Mouse (Mus musculus) olfactory bulb, adult 2 months (tissue): ENCODE data around the gene Vasn.
"Not testable (repeated sequence)": the region's sequence is repeated elsewhere in the genome, so short reads cannot be mapped to it uniquely, and the experiment has no call there.

Experiments used
- CTCF ChIP-seq: fragments of 200-500 bp; IDR thresholded peaks from 2 replicates; pipeline ENCODE4 v1.5.1; 2012; ENCODE audit warnings: low read depth, mild to moderate bottlenecking, low read length, moderate library complexity; ENCODE audit not compliant: insufficient read depth
- POLR2A ChIP-seq: fragments of 200-500 bp; IDR thresholded peaks from 2 replicates; pipeline ENCODE4 v1.6.1; 2012; ENCODE audit warnings: mild to moderate bottlenecking, low read depth, low read length, moderate library complexity; ENCODE audit not compliant: insufficient read depth

GRCm38 (mm10) chr16:4689371-4689770 lies 49.6 kb downstream of the Vasn start:
- not testable (repeated sequence) for TF ChIP-seq CTCF, POLR2A
